Mouse (Mus musculus) gastrocnemius, postnatal 36 days (tissue): ENCODE data around the gene Gm49395. TPM values are rescaled to one million over a fixed set of nuclear protein-coding genes. Genes with fewer than 3 reads are reported as not detected.
A peak's percentile ranks its signal among the peaks of the same experiment; 100 is the strongest.

Experiments
- DNase-seq, 2 experiments: peaks; one replicate each; pipeline ENCODE4 v3.0.0; 2022
- intact Hi-C: fragments of 180-260 bp; cut with DNase I; formaldehyde crosslinking; loops from one replicate; pipeline ENCODE4 v1.15.1; 2025
- total RNA-seq, 2 experiments: library from RNA; stranded (reverse); gene quantifications; 2 replicates each; pipeline ENCODE4 v1.2.3; 2021

The Gm49395 gene
- total RNA-seq, 2 experiments from 2014 or later: 1.0 to 3.8 TPM

DNA sequence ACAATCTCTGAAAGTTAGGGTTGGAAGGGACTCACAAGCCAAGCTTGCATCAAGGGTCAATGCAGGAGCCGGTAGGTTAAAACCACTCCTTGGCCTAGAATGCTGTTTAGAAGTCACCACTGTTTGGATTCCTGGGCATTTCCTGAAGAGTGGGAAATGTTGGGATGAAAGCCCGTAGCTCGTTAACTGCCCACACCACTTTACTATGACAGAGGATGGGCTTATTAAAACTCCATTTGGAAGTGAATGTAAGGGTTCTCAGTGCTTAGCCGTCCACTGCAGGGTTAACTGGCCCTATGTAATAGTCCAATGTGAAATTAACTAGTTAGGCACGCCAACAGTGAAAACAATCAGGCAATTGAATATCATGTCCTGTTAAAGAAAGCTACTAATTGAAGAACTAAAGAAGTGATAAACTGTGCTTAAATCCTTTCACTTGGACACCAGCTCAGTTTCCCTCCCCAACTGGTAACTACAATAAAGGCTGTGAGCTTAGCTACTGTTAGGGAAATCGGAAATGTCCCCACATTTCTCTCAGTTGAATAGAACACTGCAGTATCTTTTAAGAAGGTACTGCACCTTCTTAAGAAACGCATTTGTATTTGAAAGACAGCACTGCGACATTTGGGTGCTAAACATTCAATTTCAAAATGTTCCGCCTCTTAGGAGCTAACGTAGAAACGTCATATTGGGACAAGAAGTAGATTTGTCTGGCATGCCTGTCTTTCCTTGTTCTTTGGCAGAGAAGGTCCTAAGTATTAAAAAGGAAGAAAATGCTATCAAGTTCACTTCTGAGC is 1.1 kb downstream of the Gm49395 start:
- DNase-seq: no peak
- intact Hi-C loops: no loop called here

DNA sequence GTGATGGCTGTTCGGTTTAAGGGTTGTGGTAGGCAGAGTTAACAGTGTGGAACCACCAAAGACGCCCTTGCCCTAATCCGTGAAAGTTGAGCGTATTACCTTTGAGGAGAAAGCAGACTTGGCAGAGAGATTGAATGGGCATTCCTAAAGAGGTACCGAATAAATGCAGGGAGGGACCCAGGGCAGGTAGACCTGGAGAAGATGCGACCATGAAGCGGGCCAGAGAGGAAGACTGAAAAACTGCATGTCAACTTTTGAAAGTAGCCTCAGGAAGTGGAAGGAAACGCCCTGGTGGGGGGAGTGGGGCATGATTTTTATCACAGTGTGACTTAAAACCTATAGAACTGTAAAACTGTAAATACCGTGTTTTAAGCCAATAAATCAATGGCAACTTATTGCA is 2.3 kb downstream of the Gm49395 start:
- no peak for DNase-seq
- intact Hi-C loops: loop anchor here (5.0 to 10.0 kb wide), 2 partner anchors 118 to 265 kb away; no protein-coding TSS in a partner anchor

DNA sequence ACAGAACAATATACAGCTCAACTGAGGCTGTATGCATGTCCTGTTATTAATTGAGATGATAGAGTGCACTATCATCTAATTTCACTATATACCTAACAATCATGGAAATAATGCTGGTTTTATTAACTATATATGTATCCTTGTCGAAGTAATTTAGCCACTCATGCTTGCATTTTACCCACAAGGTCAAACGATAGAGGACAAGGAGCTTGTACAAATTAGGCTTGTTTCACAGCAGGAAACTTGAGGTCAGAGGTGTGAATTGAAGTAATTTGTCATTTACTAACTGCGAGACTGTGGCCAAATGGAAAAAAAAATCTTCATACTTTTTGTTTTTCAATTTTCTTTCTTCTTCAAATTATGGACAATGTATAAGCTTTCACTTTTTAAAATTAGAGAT is 3.5 kb downstream of the Gm49395 start:
- DNase-seq: no peak
- intact Hi-C loops: loop anchor here (5.0 to 10.0 kb wide), 2 partner anchors 119 to 263 kb away; no protein-coding TSS in a partner anchor

DNA sequence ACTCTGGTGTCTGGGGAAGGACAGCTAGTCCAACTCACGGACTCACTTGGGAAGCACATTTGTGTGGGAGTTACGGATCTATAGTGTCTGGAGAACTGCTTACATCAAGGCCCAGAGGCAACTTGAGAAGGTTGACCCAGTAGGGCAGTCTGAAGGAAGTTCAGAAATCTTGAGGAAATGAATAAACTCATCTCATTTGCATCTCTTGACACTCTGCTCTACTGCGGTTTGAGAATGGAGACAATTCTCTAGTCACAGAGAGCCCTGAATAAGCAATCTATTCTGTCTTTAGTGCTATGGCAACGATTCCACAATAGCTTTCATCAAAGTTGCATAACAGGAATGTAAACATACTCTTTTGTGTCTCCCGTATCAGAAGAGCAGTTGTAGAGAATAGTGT is 4.8 kb downstream of the Gm49395 start:
- intact Hi-C loops: loop anchor here (5.0 to 10.0 kb wide), 2 partner anchors 120 to 262 kb away; no protein-coding TSS in a partner anchor
- DNase-seq: no peak

DNA sequence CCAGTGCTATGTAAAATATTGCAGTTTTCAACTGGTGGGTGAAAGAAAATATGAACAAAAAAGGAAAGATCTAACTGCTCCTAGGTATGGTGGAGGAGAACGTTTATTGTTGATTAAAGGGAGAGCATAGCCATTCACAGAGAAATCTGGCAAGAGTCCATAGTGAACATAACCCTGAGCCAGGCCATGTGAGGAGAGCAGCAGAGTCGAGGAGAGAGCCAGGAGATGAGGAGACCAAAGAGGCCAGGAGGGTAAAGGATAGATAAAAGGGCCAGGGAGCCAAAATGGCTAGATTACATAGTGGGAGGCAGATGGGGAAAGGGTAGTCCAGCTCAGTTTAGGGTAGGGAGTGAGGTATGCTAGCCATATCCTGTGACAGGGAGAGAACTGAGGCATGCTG is 5.5 kb downstream of the Gm49395 start:
- no peak for DNase-seq
- intact Hi-C loops: loop anchor here (5.0 to 10.0 kb wide), 2 partner anchors 121 to 261 kb away; no protein-coding TSS in a partner anchor

DNA sequence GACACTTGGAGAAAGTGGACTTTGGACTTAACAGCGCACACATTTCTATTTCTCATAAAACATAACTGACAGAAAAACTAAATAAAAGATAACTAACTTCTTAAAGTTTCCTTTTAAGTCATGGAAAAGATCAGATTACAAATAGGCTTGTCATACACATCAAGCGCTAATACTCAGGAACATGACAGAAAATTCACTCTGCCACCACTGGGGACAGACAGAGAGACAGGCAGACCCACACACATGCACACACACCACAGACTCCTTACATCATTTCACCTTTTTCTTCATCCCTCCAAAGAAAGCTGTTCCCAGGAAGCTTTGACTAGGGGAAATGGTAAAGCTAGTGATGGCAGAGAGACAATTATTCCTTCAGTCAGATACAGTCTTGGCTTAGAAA is 6.3 kb downstream of the Gm49395 start:
- intact Hi-C loops: loop anchor here (5.0 to 10.0 kb wide), 2 partner anchors 122 to 261 kb away; no protein-coding TSS in a partner anchor
- no peak for DNase-seq

DNA sequence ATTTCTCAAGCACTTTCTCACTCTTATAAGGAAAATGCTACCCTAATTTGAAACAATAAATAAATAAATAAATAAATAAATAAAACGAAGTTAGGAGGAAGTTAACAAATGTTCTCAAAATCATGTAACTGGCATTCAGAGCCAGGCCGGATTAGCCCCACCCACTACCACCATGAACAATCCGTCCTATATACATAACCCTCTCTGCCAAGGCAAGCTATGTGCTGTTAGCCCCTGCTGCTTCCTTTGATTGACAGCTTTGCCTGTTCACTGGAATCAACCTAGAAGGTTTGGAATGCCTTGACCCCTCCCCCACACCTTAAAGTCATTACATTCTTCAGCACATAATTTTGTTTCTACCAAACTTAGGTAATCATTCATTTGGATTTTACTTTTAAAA is 10.2 kb downstream of the Gm49395 start:
- intact Hi-C loops: loop anchor here (10.0 kb wide), 1 partner anchor 257 kb away; no protein-coding TSS in a partner anchor
- no peak for DNase-seq

DNA sequence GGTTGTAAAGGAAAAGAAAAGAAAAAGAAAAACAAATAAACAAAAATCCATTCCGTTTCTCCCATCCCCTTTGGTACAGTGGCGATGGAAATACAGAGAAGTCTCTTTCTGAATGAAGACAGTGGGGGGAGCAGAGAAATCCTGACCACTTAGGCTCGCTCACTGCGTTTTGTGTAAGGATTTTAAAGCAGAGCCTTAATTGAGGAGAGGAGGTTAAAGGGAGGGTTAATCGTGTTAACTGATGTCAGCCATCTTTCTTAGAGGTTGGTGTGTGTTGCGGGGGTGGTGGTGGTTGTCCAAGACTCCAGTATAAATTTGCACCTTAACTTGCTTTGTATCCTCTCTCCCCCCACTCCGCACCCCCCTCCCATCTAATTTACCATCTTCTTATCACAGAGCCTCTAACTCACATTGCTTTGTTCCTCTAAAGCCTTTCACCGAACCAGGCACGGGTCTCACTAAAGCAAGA is 10.7 kb downstream of the Gm49395 start:
- intact Hi-C loops: loop anchor here (10.0 kb wide), 1 partner anchor 256 kb away; no protein-coding TSS in a partner anchor

DNA sequence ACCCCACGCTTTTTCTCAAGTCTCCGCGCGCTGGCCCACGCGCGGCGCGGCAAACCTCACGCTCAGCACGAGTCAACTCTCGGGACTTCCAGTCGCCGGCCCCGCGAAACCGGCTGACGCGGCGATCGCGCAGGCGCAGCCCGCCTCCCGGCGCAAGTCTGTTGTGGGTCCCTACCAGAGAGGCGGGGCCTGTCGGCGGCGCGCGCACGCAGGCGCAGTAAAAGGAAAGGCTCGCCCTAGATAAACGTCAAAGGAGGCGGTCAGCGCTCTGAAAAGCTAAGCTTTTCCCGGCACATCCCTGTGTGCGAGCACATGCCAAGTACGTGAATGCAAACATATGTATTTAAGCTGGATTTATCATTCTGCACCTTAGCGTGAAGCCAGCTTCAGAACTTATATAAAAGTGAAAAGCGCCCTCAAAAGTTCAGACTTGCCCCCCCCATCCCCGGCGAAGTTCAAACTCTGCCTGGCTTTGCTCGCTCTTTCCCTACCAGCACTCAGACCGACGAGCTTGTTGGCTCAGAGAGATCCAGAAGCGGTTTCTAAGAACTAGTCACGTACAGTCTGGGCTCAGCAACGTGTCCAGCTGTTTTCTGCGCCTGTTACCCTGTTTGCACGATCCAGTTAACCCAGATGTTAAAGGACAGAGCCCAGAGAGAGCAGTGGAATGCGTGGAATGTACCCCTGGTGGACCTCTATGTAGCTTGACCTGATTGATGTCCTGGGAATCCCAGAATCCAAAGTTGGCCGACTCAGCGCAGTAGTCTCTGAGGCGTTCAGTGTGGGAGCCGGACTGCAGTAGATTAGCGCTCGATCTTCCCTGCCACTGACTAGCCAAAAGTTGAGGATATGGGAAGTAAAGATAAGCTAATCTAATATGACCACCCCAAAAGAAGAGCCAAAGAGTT is 11.4 kb downstream of the Gm49395 start, which contains the start of gene Pelo:
Gene Pelo, minus strand, starts transcription at position 118 of the 908 bp plus-strand sequence.
- intact Hi-C loops: loop anchor here (10.0 kb wide), 1 partner anchor 256 kb away; no protein-coding TSS in a partner anchor

More for the DNA sequence above, 10.7 kb downstream of the Gm49395 start:
- no peak for DNase-seq

DNA sequence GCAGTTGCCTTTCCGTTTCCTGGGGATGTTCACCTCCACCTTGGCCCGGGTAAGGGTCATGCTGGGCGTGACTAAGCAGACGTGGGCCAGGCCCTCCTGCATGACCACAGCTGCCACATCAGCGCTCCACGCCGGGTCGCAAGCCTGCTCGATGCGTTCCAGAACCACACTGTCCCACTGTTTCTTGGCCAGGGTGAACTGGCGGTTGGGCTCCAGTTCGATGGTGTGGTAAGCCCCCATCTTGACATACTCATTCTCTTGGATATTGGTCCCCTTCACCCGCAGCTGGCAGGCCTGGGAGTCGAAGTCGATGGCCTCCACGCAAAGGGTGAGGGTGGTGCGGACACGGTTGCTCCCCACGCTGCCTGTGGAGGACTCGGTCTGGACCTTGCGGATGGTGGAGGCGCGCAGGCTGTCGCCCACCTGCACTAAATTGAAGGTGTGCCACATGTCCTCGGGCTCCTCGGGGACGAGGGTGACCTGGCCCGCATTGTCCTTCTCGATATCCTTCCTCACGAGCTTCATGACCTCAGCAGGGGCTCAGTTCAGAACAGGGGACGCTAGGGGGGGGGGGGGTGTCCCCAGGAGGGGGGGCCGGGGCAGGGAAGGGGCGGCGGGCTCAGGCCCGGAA is 12.2 kb downstream of the Gm49395 start:
- intact Hi-C loops: loop anchor here (10.0 kb wide), 1 partner anchor 255 kb away; no protein-coding TSS in a partner anchor
- peak; percentile 17 to 30 for DNase-seq

More for the DNA sequence above, 11.4 kb downstream of the Gm49395 start, which contains the start of gene Pelo:
- peak; percentile 92 to 95 for DNase-seq

DNA sequence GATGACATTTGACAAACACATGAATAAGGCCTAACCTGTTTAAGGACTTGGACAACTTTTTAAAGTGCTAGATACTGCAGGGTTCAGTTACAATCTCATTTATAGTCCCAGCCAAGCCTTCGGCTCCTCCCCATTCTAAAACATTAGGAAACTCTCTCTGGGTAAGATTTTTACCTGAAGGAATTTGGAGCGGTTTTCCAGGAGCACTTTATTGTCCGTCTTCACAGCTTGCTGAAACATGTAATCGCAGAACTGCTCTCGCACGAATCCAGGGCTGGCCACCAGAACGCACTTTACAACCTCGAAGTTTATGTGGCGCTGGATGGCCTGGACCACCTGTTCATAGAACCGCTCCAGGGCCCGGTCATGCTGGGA is 12.7 kb downstream of the Gm49395 start:
- intact Hi-C loops: no loop called here
- DNase-seq: no peak

DNA sequence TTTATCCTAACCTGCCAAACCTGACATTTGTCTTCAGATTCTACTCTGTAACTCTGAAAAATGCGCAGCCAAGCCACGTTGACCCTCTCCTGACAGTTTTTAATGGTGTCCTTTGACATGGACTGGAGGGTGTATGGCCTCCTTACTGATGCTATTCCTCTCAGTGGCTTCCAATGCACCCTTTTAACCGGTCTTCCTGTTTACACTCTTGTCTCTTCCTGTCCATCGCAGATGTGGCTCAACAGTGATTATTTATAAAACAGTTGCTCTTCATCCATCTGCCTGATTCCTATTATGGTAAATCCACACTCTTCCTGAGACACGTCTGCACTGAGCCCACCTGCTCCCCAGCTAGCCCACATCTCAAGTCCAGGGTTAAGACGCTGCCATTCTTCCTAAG is 15.7 kb downstream of the Gm49395 start:
- DNase-seq: no peak
- intact Hi-C loops: no loop called here

DNA sequence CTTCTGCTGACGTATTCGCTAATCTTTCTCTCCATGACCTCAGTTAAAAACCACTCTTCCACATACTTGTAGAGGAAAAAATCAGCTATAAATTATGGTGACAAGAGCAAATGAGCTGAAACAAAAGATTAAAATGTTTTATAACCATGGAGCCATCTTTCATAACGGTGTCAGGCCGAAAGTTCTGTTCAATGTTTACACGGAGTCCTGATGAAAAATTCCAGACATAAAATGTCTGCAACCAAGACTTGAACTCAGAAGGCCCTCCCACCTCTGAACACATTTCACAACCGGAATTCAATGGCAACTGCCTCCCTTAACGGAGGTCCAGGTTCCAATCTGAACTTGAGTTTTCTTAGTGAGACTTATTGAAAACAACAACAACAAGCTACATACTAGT is 19.4 kb downstream of the Gm49395 start:
- intact Hi-C loops: no loop called here
- DNase-seq: no peak

DNA sequence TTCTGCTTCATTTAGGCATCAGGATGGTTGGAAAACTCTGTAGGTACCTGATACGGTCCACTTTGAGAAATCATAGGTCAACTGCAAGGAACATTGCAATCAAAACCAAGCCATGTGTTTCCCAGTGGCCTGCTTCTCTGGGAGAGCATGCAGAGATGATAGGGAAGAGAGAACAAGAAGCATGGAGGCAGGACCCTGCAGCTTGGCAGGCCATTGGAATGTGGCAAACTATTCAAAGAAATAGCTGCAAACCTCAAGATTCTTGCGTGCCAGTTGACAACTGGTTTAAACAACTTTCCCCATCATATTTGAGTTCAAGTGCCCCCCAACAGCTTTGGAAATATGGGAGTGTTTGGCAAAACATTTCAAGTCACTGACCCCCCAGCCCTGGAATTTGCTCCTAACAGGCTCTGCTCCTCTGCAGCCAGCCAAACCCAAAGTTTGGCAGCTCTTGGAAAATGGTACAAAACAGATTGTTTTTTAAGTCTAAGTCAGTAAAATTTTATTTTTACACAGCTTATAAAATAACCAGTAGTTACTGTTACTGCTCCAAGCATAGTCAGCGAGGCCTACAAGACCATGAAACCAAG is 21.6 kb downstream of the Gm49395 start:
- intact Hi-C loops: no loop called here
- DNase-seq: no peak

DNA sequence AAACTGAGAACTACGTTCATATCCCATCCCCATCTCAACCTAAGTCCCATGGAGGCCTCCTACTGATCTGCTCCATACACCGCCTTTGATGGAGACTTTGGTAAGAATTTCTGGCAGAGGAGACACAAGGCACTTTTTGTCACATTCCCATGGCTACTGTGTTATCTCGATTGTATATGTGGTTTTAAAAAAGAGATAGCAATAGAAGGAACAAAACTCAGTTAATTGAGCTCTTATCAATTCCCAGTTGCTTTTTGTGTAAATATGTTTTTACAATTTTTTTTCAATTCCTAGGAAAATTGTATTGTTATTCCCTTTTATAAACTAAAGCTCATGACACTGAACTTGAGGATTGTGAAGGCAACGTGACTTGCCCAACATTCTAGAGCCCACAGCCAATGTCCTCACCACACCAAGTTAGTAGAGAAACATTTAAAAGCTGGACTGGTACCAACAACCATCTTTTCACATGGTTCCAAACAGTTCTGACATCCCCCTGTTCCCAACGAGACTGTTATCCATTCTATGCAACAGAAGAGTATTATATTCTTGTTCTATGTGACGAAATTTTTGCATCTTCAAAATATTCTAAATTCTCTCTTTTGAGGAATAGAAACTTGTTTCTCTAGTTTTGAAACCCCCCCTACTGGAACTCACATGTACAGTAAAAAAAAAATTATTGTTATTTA is 22.6 kb downstream of the Gm49395 start:
- intact Hi-C loops: no loop called here
- DNase-seq: no peak

DNA sequence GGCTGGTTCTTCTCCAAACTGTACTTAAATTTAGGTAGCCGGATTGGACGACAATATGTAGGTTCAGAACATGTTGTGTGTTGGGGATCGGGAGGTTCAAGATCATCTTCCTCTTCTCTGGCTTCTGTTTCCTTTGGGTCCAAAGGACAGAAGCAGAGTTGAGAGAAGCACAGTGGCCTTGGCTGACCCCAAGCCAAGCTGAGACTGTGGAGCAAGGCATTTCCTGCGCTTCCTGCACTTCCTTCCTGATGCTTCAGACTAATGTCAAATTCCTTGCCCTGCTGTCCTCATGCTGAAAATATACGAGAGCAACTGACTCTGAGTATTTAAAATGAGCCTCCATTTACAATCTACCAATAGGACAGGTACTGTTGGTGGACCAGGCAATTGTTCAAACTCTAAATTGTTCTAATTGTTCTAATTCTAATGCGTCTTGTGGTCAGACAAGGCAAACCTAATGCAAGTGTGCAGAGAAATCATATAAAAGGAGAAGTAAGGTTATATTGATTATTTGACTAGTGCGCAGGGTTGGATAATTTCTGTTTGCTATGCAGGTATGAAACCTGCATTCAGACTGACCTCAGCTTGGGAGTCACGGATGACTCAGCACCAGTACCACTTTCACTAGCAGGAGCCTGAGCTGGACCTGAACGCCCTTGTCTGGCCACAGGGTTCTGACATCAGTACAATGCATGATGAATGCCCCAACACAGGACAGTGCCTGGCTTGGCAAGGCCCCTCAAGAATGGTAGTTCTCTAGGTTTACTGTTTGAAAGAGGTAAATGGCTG is 24.2 kb downstream of the Gm49395 start:
- DNase-seq: no peak
- intact Hi-C loops: no loop called here

DNA sequence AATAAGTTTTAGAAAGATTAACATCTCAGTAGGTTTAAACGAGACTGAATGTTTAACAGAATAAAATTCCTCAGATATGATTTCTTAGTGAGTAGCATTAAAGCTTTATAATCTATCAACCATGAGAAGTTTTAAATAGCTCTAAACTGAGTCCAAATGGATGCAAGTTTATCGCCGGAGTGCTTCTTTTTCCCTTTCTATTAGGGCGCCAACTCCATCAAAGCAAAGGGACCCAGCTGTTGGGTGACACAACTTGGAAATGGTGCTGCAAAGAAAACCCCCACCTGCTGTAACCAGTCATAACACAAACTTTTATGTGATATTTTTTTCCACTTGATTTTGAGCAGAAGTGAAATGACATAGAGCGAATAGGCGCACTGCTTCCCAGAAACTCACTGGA is 29.3 kb downstream of the Gm49395 start:
- intact Hi-C loops: no loop called here
- no peak for DNase-seq

DNA sequence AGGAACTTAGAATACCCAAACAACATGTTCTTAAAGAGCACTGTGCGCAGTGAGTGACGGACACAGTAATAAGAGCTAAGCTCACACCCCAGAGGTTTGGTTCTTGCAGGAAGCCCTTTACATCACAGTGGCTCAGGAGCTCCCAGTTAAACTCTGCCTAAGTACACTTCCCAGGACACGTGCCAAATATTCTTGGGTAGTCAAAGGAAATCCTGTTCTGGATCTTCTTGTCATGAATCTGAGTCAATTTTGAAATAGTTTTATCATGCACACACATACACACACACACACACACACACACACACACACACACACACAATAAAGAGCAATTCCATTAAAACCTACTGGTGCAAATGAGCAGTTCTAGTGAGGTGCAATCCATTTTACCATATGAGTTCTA is 30.3 kb downstream of the Gm49395 start:
- DNase-seq: no peak
- intact Hi-C loops: no loop called here
